9 mouse cellular contexts compared by ENCODE assay signal in the genomic region with DNA sequence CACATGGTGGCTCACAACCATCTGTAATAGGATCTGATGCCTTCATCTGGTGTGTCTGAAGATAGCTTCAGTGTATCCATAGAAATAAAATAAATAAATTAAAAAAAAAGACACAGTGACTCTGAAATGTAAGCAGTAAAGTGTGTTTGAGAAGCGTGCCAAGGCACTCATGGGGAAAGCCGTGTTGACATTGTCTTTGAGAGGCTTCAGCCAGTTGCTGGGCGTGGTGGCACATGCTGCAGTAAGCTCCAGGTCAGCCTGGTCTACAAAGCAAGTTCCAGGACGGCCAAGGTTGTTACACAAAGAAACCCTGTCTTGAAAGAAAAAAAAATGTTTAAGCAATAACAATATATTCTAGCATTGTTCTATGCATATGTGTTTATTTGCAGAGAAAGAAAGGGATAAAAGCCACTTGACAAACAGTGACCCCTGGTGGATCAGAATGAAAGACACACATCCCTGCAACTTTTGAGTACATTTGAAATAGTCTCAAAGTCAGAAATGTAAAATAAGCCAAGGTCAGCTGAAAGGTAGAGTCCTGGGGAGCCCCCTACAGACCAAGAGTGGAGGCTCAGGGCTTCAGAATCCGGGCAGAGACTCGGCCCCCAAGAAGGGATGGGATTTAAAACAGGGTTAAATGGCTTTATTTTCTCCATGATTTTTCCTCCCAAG. TPM values are rescaled to one million over a fixed set of nuclear protein-coding genes. Genes with fewer than 3 reads are reported as not detected.
A peak's percentile ranks its signal among the peaks of the same experiment; 100 is the strongest.
DNase-seq lines count a peak whose midpoint lies in the region; ATAC-seq and TF ChIP-seq lines count a peak whose summit lies in the region.
"Had no signal": no experiment of that assay in that cellular context is flagged by ENCODE, and none has a peak within 500 bp of the region (broad histone marks: within the 10 kb centered on the region; RNA-seq: fewer than 3 reads in every experiment).

No protein-coding gene starts in this region.

- DNase-seq in hindbrain, postnatal 0 days (ENCODE audit: low spot score): peak; percentile 56
- peak; percentile 44 for DNase-seq in c-Kit-positive CD71-positive TER-119-negative erythroid progenitor cells, embryonic 14.5 days (ENCODE audit: low read depth)
- DNase-seq in gastrocnemius, adult 18-20 months (ENCODE audit: low spot score): no peak
- no peak for DNase-seq in gastrocnemius, postnatal 10 days
- no peak for DNase-seq in urinary bladder, adult 18-20 months (ENCODE audit: low spot score in 2 of 2)

- no peak for TF ChIP-seq POLR2A in ES-Bruce4 (IDR thresholded peaks at IDR 0.05; ENCODE audit: insufficient read depth, low read length)

- TF ChIP-seq EP300 in ES-Bruce4 (IDR thresholded peaks at IDR 0.05; ENCODE audit: insufficient read depth, low read depth, low read length): no peak

- no peak overlapping the region for H3K4me2 ChIP-seq in hindbrain, postnatal 0 days (ENCODE audit: low read depth, low read length)
- H3K4me2 ChIP-seq in hindbrain, embryonic 12.5 days (replicated peaks): no peak overlapping the region
- H3K4me2 ChIP-seq: hindbrain, embryonic 15.5 days had no signal

- ATAC-seq in hindbrain, postnatal 0 days: no peak
- no peak for ATAC-seq in hindbrain, embryonic 12.5 days (ENCODE audit: low FRiP score)
- peak; percentile 81 for ATAC-seq in megakaryocyte, adult 5-6 weeks (ENCODE audit: poor library complexity, severe bottlenecking)

- H3K4me1 ChIP-seq in hindbrain, postnatal 0 days (ENCODE audit: insufficient read depth, low read length): no peaks in the 10 kb centered on the region
- H3K4me1 ChIP-seq in hindbrain, embryonic 12.5 days: no peaks in the 10 kb centered on the region
- H3K4me1 ChIP-seq in ES-Bruce4 (ENCODE audit: control insufficient read depth, insufficient read depth, low read length): no peaks in the 10 kb centered on the region
- H3K4me1 ChIP-seq: hindbrain, embryonic 15.5 days had no signal

- H3K9ac ChIP-seq in hindbrain, postnatal 0 days (replicated peaks; ENCODE audit: low read length): no peak overlapping the region
- H3K9ac ChIP-seq in hindbrain, embryonic 12.5 days: no peak overlapping the region
- H3K9ac ChIP-seq in ES-Bruce4 (ENCODE audit: low read depth, poor library complexity, severe bottlenecking): no peak overlapping the region
- H3K9ac ChIP-seq: hindbrain, embryonic 15.5 days had no signal

- peak; percentile 66 for TF ChIP-seq CTCF in hindbrain, postnatal 0 days (IDR thresholded peaks at IDR 0.05; ENCODE audit: low read depth)
- peak; percentile 15 for TF ChIP-seq CTCF in ES-Bruce4 (IDR thresholded peaks at IDR 0.05; ENCODE audit: low read depth, low read length)

- H3K4me3 ChIP-seq in hindbrain, postnatal 0 days (ENCODE audit: low read length): no peak overlapping the region
- no peak overlapping the region for H3K4me3 ChIP-seq in hindbrain, embryonic 12.5 days
- no peak overlapping the region for H3K4me3 ChIP-seq in ES-Bruce4 (ENCODE audit: low read depth, low read length)
- H3K4me3 ChIP-seq: hindbrain, embryonic 15.5 days had no signal

- H3K9me3 ChIP-seq in hindbrain, postnatal 0 days (ENCODE audit: low read length): no peaks in the 10 kb centered on the region
- H3K9me3 ChIP-seq in hindbrain, embryonic 12.5 days (replicated peaks): no peaks in the 10 kb centered on the region
- no peaks in the 10 kb centered on the region for H3K9me3 ChIP-seq in ES-Bruce4 (replicated peaks; ENCODE audit: control insufficient read depth, insufficient read depth, low read length, poor library complexity, severe bottlenecking)
- H3K9me3 ChIP-seq: hindbrain, embryonic 15.5 days had no signal

- no peaks in the 10 kb centered on the region for H3K27me3 ChIP-seq in hindbrain, postnatal 0 days (ENCODE audit: insufficient read depth, low read length)
- H3K27me3 ChIP-seq in hindbrain, embryonic 12.5 days: no peaks in the 10 kb centered on the region
- no peaks in the 10 kb centered on the region for H3K27me3 ChIP-seq in ES-Bruce4 (ENCODE audit: control insufficient read depth, insufficient read depth, low read length, poor library complexity, severe bottlenecking)
- H3K27me3 ChIP-seq: hindbrain, embryonic 15.5 days had no signal

- no peak overlapping the region for H3K27ac ChIP-seq in hindbrain, postnatal 0 days
- H3K27ac ChIP-seq in hindbrain, embryonic 12.5 days: no peak overlapping the region
- H3K27ac ChIP-seq in ES-Bruce4 (ENCODE audit: insufficient read depth, low read length): no peak overlapping the region
- H3K27ac ChIP-seq: hindbrain, embryonic 15.5 days had no signal

- WGBS in hindbrain, postnatal 0 days: 77% methylated on average over 6 of the region's 6 CpGs
- 83% methylated on average over 6 of the region's 6 CpGs for whole genome bisulfite sequencing in hindbrain, embryonic 12.5 days

- peaks cover 12% of the 10 kb centered on the region for H3K36me3 ChIP-seq in hindbrain, postnatal 0 days (ENCODE audit: insufficient read depth, low read length)
- peaks cover 25% of the 10 kb centered on the region for H3K36me3 ChIP-seq in hindbrain, embryonic 12.5 days
- H3K36me3 ChIP-seq in ES-Bruce4 (ENCODE audit: control insufficient read depth, insufficient read depth, low read length, poor library complexity, severe bottlenecking): peaks cover 29% of the 10 kb centered on the region

RNA-seq across cellular contexts. Expression of a gene that starts 14.3 kb away (rescaled TPM):
- 4.1 TPM in 1 of 2 replicates, not detected in the other for total RNA-seq in hindbrain, postnatal 0 days (2014; rRNA removed)
- 0.26 and 0.41 TPM in 2 replicates for polyA plus RNA-seq in hindbrain, postnatal 0 days (2015; fragmentation: Nextera tagmentation; extraction: Ambion mirVana)
- polyA plus RNA-seq in hindbrain, embryonic 12.5 days (2016; fragmentation: Nextera tagmentation; extraction: Ambion mirVana): 0.77 and 1.2 TPM in 2 replicates
- polyA plus RNA-seq in ES-Bruce4 (2011; ENCODE audit: insufficient read depth, insufficient read length, low read depth, missing spikeins): not detected in 2 replicates
- total RNA-seq in megakaryocyte, adult 5-6 weeks (2015): 423 and 468 TPM in 2 replicates
- 646 and 667 TPM in 2 replicates for total RNA-seq in megakaryocyte, adult 5-6 weeks (2017)
- 10 to 100 TPM; 12.9 to 28.3 TPM for total RNA-seq in gastrocnemius, adult 18-20 months (2021)
- total RNA-seq in gastrocnemius, postnatal 10 days (2021): 1 to 10 TPM; 8.3 to 9.7 TPM

RNA-seq across cellular contexts. Expression of a gene that starts 15.2 kb away (rescaled TPM):
- 25.9 and 48.2 TPM in 2 replicates for total RNA-seq in hindbrain, postnatal 0 days (2014; rRNA removed)
- polyA plus RNA-seq in hindbrain, postnatal 0 days (2015; fragmentation: Nextera tagmentation; extraction: Ambion mirVana): 22.3 and 26.8 TPM in 2 replicates
- 36.5 and 38.8 TPM in 2 replicates for polyA plus RNA-seq in hindbrain, embryonic 12.5 days (2016; fragmentation: Nextera tagmentation; extraction: Ambion mirVana)
- 25.8 and 27.9 TPM in 2 replicates for polyA plus RNA-seq in ES-Bruce4 (2011; ENCODE audit: insufficient read depth, insufficient read length, low read depth, missing spikeins)
- 7.0 and 8.6 TPM in 2 replicates for total RNA-seq in megakaryocyte, adult 5-6 weeks (2015)
- 5.4 and 16.1 TPM in 2 replicates for total RNA-seq in megakaryocyte, adult 5-6 weeks (2017)
- 10 to 100 TPM; 10.6 to 15.6 TPM for total RNA-seq in gastrocnemius, adult 18-20 months (2021)
- total RNA-seq in gastrocnemius, postnatal 10 days (2021): 10 to 100 TPM; 13.1 to 13.4 TPM

RNA-seq across cellular contexts. Expression of a gene that starts 21.1 kb away (rescaled TPM):
- 0.16 TPM in 1 of 2 replicates, not detected in the other for total RNA-seq in hindbrain, postnatal 0 days (2014; rRNA removed)
- polyA plus RNA-seq in hindbrain, postnatal 0 days (2015; fragmentation: Nextera tagmentation; extraction: Ambion mirVana): 0.05 and 0.28 TPM in 2 replicates
- 0.08 and 0.22 TPM in 2 replicates for polyA plus RNA-seq in hindbrain, embryonic 12.5 days (2016; fragmentation: Nextera tagmentation; extraction: Ambion mirVana)
- polyA plus RNA-seq in ES-Bruce4 (2011; ENCODE audit: insufficient read depth, insufficient read length, low read depth, missing spikeins): not detected in 2 replicates
- 0.57 TPM in 1 of 2 replicates, not detected in the other for total RNA-seq in megakaryocyte, adult 5-6 weeks (2015)
- not detected in 2 replicates for total RNA-seq in megakaryocyte, adult 5-6 weeks (2017)
- under 1 TPM in 1 of 2 experiments, not detected in 1; 0.32 TPM for total RNA-seq in gastrocnemius, adult 18-20 months (2021)
- total RNA-seq in gastrocnemius, postnatal 10 days (2021): under 1 TPM in 1 of 2 experiments, not detected in 1; 0.23 TPM

RNA-seq across cellular contexts. Expression of a gene that starts 27.6 kb away (rescaled TPM):
- 11.5 and 14.0 TPM in 2 replicates for total RNA-seq in hindbrain, postnatal 0 days (2014; rRNA removed)
- polyA plus RNA-seq in hindbrain, postnatal 0 days (2015; fragmentation: Nextera tagmentation; extraction: Ambion mirVana): 32.9 and 35.5 TPM in 2 replicates
- polyA plus RNA-seq in hindbrain, embryonic 12.5 days (2016; fragmentation: Nextera tagmentation; extraction: Ambion mirVana): 24.9 and 25.8 TPM in 2 replicates
- polyA plus RNA-seq in ES-Bruce4 (2011; ENCODE audit: insufficient read depth, insufficient read length, low read depth, missing spikeins): 7.5 and 10.5 TPM in 2 replicates
- total RNA-seq in megakaryocyte, adult 5-6 weeks (2015): 6.2 and 7.9 TPM in 2 replicates
- total RNA-seq in megakaryocyte, adult 5-6 weeks (2017): 18.2 and 19.0 TPM in 2 replicates
- total RNA-seq in gastrocnemius, adult 18-20 months (2021): 1 to 10 TPM; 5.5 to 7.3 TPM
- 1 to 10 TPM; 6.9 to 7.7 TPM for total RNA-seq in gastrocnemius, postnatal 10 days (2021)

RNA-seq across cellular contexts. Expression of a gene that starts 27.6 kb away (rescaled TPM):
- 20.5 and 24.2 TPM in 2 replicates for total RNA-seq in hindbrain, postnatal 0 days (2014; rRNA removed)
- 11.9 and 13.7 TPM in 2 replicates for polyA plus RNA-seq in hindbrain, postnatal 0 days (2015; fragmentation: Nextera tagmentation; extraction: Ambion mirVana)
- 28.8 and 29.4 TPM in 2 replicates for polyA plus RNA-seq in hindbrain, embryonic 12.5 days (2016; fragmentation: Nextera tagmentation; extraction: Ambion mirVana)
- 32.5 and 36.3 TPM in 2 replicates for polyA plus RNA-seq in ES-Bruce4 (2011; ENCODE audit: insufficient read depth, insufficient read length, low read depth, missing spikeins)
- 14.6 and 19.0 TPM in 2 replicates for total RNA-seq in megakaryocyte, adult 5-6 weeks (2015)
- total RNA-seq in megakaryocyte, adult 5-6 weeks (2017): 67.4 and 75.9 TPM in 2 replicates
- total RNA-seq in gastrocnemius, adult 18-20 months (2021): 10 to 100 TPM; 10.3 to 11.4 TPM
- total RNA-seq in gastrocnemius, postnatal 10 days (2021): 10 to 100 TPM; 12.9 to 13.6 TPM

Comparison
In these comparisons a context has a peak if more than half of its experiments do, and no peak if none do; other contexts are left out.
1. DNase-seq: peak in hindbrain, postnatal 0 days (single experiment) and c-Kit-positive CD71-positive TER-119-negative erythroid progenitor cells, embryonic 14.5 days (single experiment); none in gastrocnemius, adult 18-20 months (single experiment), gastrocnemius, postnatal 10 days (single experiment) and urinary bladder, adult 18-20 months (0 of 2).
2. RNA of a gene that starts 14.3 kb away (total RNA-seq): 423 to 667 TPM in megakaryocyte, adult 5-6 weeks; 12.9 to 28.3 TPM in gastrocnemius, adult 18-20 months, 8.3 to 9.7 TPM in gastrocnemius, postnatal 10 days and 4.1 TPM in hindbrain, postnatal 0 days; every median in the first group is over 10 times any median in the second.